Mouse (Mus musculus) hindbrain, embryonic 15.5 days (tissue): ENCODE data around the gene Dip2b. TPM values are rescaled to one million over a fixed set of nuclear protein-coding genes. Genes with fewer than 3 reads are reported as not detected.

Experiments
- ATAC-seq: fragments of 200-750 bp; cut with Nextera tagmentation; 2 replicates; pipeline ENCODE4 v1.8.0; 2017; ENCODE audit warnings: low read depth, moderate number of reproducible peaks, moderate TSS enrichment; ENCODE audit not compliant: low FRiP score
- H3K27ac ChIP-seq: fragments of 300-500 bp; sonication (generic); replicated peaks from 2 replicates; pipeline ENCODE4 v1.5.1; 2015; ENCODE audit warnings: mild to moderate bottlenecking, inconsistent platforms
- H3K27me3 ChIP-seq: fragments of 300-500 bp; sonication (generic); 2 replicates; pipeline ENCODE4 v1.6.1; 2015; ENCODE audit warnings: control low read depth, inconsistent platforms
- H3K36me3 ChIP-seq: fragments of 300-500 bp; sonication (generic); 2 replicates; pipeline ENCODE4 v1.6.1; 2015; ENCODE audit warnings: control low read depth, inconsistent platforms
- H3K4me1 ChIP-seq: fragments of 300-500 bp; sonication (generic); replicated peaks from 2 replicates; pipeline ENCODE4 v1.6.1; 2015; ENCODE audit warnings: control low read depth, inconsistent platforms
- H3K4me2 ChIP-seq: fragments of 300-500 bp; sonication (generic); 2 replicates; pipeline ENCODE4 v1.6.1; 2015; ENCODE audit warnings: moderate library complexity, mild to moderate bottlenecking, inconsistent platforms
- H3K4me3 ChIP-seq: fragments of 300-500 bp; sonication (generic); 2 replicates; pipeline ENCODE4 v1.5.1; 2015; ENCODE audit warnings: mild to moderate bottlenecking, inconsistent platforms
- H3K9ac ChIP-seq: fragments of 300-500 bp; sonication (generic); 2 replicates; pipeline ENCODE4 v1.6.1; 2015; ENCODE audit warnings: inconsistent platforms
- H3K9me3 ChIP-seq: fragments of 300-500 bp; sonication (generic); 2 replicates; pipeline ENCODE4 v1.6.1; 2016; ENCODE audit warnings: control low read depth, inconsistent platforms
- WGBS: fragments of 180-500 bp; shearing (Covaris S2); methylation state at CpG from one replicate; pipeline ENCODE4 v1.1.7; 2015; 5-methylcytosine and 5-hydroxymethylcytosine counted together
- polyA plus RNA-seq: library from polyadenylated mRNA; unstranded; fragments of >200 nt; fragmentation: Nextera tagmentation; extraction: Ambion mirVana; gene quantifications from 2 replicates; pipeline ENCODE4 v1.2.1, GENCODE M21; 2015

Gene Dip2b
- polyA plus RNA-seq: 16.7 and 17.5 TPM in 2 replicates

DNA sequence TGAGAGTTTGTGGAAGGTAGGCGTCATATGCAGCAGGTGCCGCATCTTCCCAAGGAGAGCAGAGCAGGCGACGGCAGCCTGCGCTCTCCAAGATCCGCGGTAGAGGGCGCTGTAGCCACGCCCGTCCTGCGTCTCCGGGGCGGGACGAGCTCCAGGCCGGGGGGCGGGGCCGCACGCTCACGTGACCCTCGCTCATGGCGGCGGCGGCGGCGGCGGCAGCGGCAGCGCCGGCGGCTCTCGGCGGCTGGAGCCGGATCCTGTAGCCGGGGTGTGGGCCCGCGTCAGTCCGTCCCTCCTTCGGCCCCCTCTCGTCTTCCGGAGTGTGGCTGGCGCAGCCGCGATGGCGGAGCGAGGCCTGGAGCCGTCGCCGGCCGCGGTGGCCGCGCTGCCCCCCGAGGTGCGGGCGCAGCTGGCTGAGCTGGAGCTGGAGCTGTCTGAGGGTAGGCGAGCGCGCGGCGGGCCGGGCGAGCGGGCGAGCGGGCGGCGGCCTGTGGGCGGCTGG lies at the start of gene Dip2b:
Dip2b (plus strand) TSS at position 195 of the 502 bp plus-strand sequence.
- Histone ChIP-seq H3K27me3 (no peaks in the 10 kb centered on the region), H3K36me3 (no peaks in the 10 kb centered on the region), H3K4me2 (peak within 1 kb of the TSS; percentile 55), H3K4me3 (peak within 1 kb of the TSS; percentile 90), H3K9me3 (no peaks in the 10 kb centered on the region), H3K4me1 (peaks cover 35% of the 10 kb centered on the region), H3K27ac (peak within 1 kb of the TSS; percentile 100), H3K9ac (peak within 1 kb of the TSS; percentile 99)
- ATAC-seq: peak; percentile 91
- under 1% methylated on average over 46 of the region's 68 CpGs for WGBS

DNA sequence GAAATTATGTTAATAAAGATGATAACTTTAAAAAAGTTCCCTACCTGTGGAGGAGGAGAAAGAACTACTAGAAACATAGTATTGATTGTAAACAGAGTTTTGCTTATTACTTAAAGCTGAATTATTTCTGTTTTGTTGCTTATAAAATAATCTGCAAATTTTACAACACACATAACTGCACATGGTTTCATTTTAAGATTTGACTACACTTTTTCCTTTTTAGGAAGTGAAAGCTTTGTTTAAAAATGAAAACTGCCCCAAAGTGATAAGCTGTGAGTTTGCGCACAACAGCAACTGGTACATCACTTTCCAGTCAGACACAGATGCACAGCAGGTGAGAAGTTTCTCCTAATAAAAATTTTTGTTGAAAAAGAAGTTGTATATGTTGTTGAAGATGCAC lies 45.4 kb upstream of the Dip2b start:
- no peak overlapping the region for H3K27ac ChIP-seq
- H3K4me3 ChIP-seq: no peak overlapping the region
- no peak for ATAC-seq
- H3K9ac ChIP-seq: no peak overlapping the region
- H3K36me3 ChIP-seq: peaks cover 63% of the 10 kb centered on the region
- no peaks in the 10 kb centered on the region for H3K9me3 ChIP-seq
- no peak overlapping the region for H3K4me2 ChIP-seq
- H3K27me3 ChIP-seq: no peaks in the 10 kb centered on the region
- WGBS: 96% methylated on average over 1 of the region's 1 CpGs
- no peaks in the 10 kb centered on the region for H3K4me1 ChIP-seq

DNA sequence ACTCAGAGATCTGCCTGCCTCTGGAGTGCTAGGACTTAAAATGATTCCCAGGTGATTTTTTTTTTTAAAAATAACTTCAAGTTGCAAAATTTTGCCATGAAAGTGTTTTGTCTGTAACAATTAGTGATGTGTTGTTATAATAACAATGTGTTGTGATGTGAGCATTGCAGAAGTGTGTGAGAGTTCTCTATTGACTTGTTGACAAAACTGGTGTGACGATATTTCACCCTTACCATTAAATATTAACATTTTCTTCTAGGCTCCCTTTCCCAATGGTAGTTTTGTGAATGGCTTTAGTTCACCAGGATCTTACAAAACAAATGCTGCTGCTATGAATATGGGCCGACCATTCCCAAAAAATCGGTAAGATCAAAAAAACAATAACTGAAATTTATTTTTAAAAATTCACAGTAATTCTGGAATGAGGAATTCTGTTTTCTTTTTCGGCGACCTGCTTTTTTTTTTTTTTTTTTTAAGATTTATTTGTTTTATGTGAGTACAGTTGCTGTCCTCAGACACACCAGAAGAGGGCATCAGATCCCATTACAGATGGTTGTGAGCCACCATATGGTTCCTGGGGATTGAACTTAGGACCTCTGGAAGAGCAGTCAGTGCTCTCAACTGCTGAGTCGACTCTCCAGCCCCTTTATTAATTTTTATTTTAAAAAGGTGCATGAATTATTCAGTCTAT lies 41.2 kb upstream of the Dip2b start:
- Histone ChIP-seq H3K4me1 (no peaks in the 10 kb centered on the region), H3K4me3 (no peak overlapping the region), H3K27me3 (no peaks in the 10 kb centered on the region), H3K4me2 (no peak overlapping the region), H3K27ac (no peak overlapping the region), H3K36me3 (peaks cover 52% of the 10 kb centered on the region), H3K9me3 (no peaks in the 10 kb centered on the region), H3K9ac (no peak overlapping the region)
- WGBS: 93% methylated on average over 6 of the region's 6 CpGs
- no peak for ATAC-seq

DNA sequence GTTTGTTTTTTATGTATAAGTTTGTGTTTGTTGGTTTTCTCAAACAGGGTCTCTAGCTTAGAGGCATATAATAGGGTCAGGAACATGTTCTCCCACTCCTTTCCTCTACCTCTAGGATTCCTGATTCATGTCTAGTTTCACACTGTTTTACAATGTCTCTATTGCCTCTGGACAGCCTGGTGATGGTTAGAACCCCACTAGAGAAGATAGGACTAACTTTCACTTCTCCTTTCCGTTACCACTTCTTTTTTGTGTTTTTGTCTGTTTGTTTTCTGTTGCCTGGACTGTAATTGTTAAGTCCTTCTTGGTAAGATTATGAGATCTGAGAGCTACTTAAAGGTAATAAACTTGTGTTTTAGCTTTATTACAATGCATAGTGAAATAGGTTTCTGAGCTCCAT lies 39.1 kb upstream of the Dip2b start:
- 100% methylated on average over 1 of the region's 1 CpGs for WGBS
- no peaks in the 10 kb centered on the region for H3K27me3 ChIP-seq
- H3K36me3 ChIP-seq: peaks cover 61% of the 10 kb centered on the region
- H3K4me1 ChIP-seq: no peaks in the 10 kb centered on the region
- no peak overlapping the region for H3K4me3 ChIP-seq
- ATAC-seq: no peak
- no peak overlapping the region for H3K9ac ChIP-seq
- no peak overlapping the region for H3K4me2 ChIP-seq
- no peak overlapping the region for H3K27ac ChIP-seq
- H3K9me3 ChIP-seq: no peaks in the 10 kb centered on the region

DNA sequence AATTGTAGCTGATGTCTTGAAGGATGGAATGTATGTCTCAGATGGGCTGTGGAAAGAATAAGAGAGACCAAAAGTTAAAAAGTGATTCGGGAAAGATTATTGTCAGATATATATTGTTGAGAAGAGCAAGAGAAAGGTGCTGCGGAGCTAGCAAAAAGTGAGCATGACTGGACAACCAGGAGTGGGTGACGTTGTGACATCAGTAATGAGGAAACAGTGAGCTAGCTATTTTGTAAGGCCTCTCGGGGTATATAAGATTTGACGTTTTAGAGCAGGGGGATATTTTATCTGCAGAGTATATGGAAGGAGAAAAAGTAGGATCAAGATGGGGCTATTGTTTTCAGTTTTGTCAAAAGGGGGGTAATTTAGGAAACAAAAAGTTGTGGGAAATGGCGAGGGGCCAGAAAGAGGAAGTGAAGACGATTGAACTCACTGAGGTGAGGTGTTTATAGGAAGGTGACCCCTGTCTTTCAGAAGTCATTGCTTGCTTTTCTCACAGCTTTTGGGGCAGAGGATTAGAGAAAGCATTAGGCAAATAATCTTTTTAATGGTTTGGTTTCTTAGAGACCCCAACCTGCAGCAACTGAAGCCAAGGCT lies 33.7 kb upstream of the Dip2b start:
- Histone ChIP-seq H3K4me1 (no peaks in the 10 kb centered on the region), H3K4me2 (no peak overlapping the region), H3K27ac (no peak overlapping the region), H3K36me3 (peaks cover 58% of the 10 kb centered on the region), H3K27me3 (no peaks in the 10 kb centered on the region), H3K4me3 (no peak overlapping the region), H3K9ac (no peak overlapping the region), H3K9me3 (no peaks in the 10 kb centered on the region)
- ATAC-seq: no peak
- WGBS: 90% methylated on average over 7 of the region's 7 CpGs

DNA sequence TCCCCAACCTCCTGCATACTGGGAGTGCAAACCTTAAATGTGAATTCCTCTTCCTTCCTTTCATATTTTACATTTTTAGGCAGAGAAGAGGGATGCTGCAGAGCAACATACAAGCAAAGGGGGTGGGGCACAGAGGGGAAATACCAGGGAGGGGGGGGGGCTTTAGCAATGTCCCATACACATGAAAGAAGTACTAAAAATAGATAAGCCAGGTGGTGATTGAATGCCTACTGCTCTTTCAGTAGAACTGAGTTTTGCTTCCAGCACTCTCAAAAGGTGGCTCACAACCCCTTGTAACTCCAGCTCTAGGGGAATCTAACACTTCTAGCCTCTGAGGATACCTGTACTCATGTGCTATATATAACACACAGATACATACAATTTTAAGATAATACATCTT lies 32.3 kb upstream of the Dip2b start:
- ATAC-seq: no peak
- Histone ChIP-seq H3K27ac (no peak overlapping the region), H3K9ac (no peak overlapping the region), H3K4me3 (no peak overlapping the region), H3K9me3 (no peaks in the 10 kb centered on the region), H3K4me2 (no peak overlapping the region), H3K4me1 (no peaks in the 10 kb centered on the region), H3K27me3 (no peaks in the 10 kb centered on the region), H3K36me3 (peaks cover 69% of the 10 kb centered on the region)

DNA sequence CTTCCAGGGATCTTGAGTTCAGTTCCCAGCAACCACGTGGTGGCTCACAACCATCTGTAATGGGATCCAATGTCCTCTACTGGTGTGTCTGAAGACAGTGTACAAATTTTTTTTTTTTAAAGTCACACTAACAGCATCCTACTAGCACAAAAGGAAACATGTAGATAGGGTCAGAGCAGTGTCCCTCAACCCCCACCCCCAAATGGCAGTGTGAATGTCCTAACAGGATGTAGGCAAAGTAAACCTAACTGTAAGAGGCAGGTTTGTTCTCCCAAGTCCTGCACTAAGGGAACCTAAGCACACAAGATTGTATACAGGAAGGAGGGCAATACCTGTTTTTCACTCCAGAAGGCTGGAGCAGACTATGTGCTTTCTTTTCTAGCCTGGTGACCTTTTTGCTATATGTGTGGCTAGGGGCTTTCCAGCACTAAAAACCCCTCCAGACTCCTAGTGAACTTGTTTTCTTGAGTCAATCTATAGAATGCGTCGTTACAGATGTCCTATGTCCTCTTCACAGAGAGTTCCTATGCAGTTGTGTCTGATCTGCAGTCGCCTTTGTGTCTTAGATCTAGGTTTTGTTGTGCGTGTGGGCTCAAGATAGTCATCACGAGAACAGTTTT lies 20.1 kb upstream of the Dip2b start:
- H3K9me3 ChIP-seq: no peaks in the 10 kb centered on the region
- no peaks in the 10 kb centered on the region for H3K4me1 ChIP-seq
- H3K4me3 ChIP-seq: no peak overlapping the region
- peaks cover 6% of the 10 kb centered on the region; the same call in 1 of the 2 replicates for H3K36me3 ChIP-seq
- no peak overlapping the region for H3K9ac ChIP-seq
- ATAC-seq: no peak
- H3K4me2 ChIP-seq: no peak overlapping the region
- 76% methylated on average over 6 of the region's 6 CpGs for WGBS
- H3K27me3 ChIP-seq: no peaks in the 10 kb centered on the region
- no peak overlapping the region for H3K27ac ChIP-seq

DNA sequence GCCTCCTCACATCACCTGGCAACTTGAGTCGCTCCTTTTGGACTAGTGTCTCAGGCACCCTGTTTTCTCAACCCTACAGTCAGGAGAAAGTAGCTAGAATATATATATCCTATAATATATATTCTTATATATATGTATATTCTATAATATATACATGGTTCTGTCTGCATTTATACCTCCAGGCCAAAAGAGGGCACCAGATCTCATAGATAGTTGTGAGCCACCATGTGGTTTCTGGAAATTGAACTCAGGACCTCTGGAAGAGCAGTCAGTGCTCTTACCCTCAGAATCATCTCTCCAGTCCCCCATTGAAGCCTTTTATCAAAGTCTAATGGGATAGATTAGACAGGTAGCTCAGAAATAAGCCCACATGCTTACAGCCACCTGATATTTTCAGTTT lies 17.3 kb upstream of the Dip2b start:
- ATAC-seq: no peak
- Histone ChIP-seq H3K27ac (no peak overlapping the region), H3K4me2 (no peak overlapping the region), H3K4me1 (no peaks in the 10 kb centered on the region), H3K27me3 (no peaks in the 10 kb centered on the region), H3K9ac (no peak overlapping the region), H3K9me3 (no peaks in the 10 kb centered on the region), H3K4me3 (no peak overlapping the region), H3K36me3 (no peaks in the 10 kb centered on the region)
- WGBS: 100% methylated on average over 1 of the region's 1 CpGs

DNA sequence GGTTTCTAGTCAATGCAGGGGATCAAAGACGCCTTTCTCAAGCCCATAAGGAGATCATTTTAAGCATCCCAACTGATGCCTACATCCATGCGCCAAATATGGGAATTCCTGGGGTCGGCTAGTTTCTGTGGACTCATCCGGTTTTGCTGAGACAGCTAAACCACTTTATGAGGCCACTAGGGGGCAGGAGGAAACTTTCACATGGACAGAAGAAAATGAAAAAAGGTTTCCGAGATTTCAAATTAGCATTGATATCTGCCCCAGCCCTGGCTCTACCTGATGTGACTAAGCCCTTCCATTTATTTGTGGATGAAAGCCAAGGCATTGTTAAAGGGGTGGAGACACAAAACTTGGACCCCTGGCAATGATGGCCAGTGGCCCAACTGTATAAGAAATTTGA lies 15.5 kb upstream of the Dip2b start:
- ATAC-seq: no peak
- 26% methylated on average over 5 of the region's 5 CpGs for WGBS
- H3K27ac ChIP-seq: no peak overlapping the region

DNA sequence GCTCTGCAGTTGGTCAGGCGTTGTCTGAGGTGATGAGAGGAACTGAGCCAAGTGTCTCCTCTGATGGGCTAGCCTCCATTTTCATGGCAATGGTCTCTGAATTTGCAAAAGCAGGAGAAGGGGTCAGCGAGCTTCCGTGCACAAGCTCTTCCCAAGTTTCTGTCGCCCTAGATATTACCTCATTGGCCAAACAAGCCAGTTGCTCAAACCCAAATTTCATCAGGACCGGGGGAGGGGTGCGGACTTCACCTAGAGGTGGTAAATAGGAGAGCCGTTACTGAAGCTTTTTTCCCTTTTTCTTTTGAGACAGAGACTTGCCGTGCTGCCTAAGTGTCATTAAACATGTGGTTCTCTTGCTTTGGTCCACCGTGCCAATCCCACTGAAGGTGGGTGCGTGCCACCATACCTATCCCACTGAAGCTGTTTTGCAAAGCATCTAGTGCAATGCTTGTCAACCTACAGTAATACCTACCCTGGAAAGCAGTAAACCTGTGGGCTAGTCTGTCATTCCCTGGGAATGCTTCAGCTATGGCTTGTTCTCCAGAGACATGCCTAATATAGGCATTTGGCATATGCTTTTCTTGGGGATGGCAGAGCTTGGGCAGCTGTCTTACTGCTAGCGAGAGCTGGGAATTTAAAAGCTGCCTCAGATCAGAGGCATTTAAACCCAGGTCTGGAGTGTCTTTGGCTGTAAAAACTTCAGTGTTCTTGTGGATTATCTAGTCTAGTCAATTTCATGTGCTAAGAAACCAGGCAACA lies 13.2 kb upstream of the Dip2b start:
- no peak overlapping the region for H3K9ac ChIP-seq
- WGBS: 80% methylated on average over 11 of the region's 11 CpGs
- H3K4me1 ChIP-seq: no peaks in the 10 kb centered on the region
- no peak overlapping the region for H3K27ac ChIP-seq
- no peaks in the 10 kb centered on the region for H3K9me3 ChIP-seq
- H3K4me2 ChIP-seq: no peak overlapping the region
- no peak overlapping the region for H3K4me3 ChIP-seq
- H3K27me3 ChIP-seq: no peaks in the 10 kb centered on the region
- ATAC-seq: no peak
- H3K36me3 ChIP-seq: no peaks in the 10 kb centered on the region

More for the DNA sequence above, 15.5 kb upstream of the Dip2b start:
- Histone ChIP-seq H3K4me3 (no peak overlapping the region), H3K4me1 (no peaks in the 10 kb centered on the region), H3K9ac (no peak overlapping the region), H3K9me3 (no peaks in the 10 kb centered on the region), H3K36me3 (no peaks in the 10 kb centered on the region), H3K4me2 (no peak overlapping the region), H3K27me3 (no peaks in the 10 kb centered on the region)

DNA sequence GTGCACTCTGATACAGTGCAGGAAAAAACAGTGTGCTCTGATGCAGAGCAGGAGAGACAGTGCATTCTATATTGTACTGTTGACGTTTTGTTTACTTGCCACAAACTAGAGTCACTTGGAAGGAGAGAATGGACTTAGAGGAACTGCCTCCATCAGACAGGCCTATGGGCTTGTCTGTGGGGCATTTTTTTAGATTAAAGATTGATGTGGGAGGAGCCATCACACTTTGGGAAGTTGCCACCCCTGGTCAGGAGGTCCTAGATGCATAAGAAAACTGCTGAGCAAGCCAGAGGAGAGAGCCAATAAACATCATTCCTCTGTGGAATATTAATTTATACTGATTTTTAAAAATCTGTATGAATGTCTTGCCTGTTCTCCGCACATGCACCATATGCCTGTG lies 10.3 kb upstream of the Dip2b start:
- WGBS: 76% methylated on average over 2 of the region's 2 CpGs
- H3K9ac ChIP-seq: no peak overlapping the region
- H3K27ac ChIP-seq: no peak overlapping the region
- H3K4me2 ChIP-seq: no peak overlapping the region
- no peaks in the 10 kb centered on the region for H3K36me3 ChIP-seq
- H3K9me3 ChIP-seq: no peaks in the 10 kb centered on the region
- no peaks in the 10 kb centered on the region for H3K27me3 ChIP-seq
- no peak overlapping the region for H3K4me3 ChIP-seq
- H3K4me1 ChIP-seq: no peaks in the 10 kb centered on the region
- ATAC-seq: no peak

DNA sequence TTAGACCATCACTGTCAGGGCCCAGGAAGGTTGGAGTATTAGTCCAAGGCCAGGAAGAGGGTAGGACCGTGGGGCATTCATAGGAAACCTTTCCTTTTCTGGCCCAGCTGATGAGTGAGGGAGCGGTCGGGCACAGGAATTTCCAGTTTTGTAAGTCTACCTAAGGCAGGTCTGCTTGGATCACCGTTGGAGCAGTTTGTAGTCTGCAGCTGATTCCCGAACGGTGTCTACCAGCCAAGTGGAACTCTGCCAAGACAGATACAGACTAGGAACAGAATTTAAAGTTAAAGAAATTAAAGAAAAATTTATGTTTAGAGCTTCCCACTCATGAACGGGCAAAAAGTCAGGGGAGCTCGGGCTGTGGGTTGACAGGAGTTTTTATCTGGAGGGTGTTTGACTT lies 9.0 kb upstream of the Dip2b start:
- Histone ChIP-seq H3K36me3 (no peaks in the 10 kb centered on the region), H3K4me1 (no peaks in the 10 kb centered on the region), H3K4me3 (no peak overlapping the region), H3K9ac (no peak overlapping the region), H3K27ac (no peak overlapping the region), H3K9me3 (no peaks in the 10 kb centered on the region), H3K27me3 (no peaks in the 10 kb centered on the region), H3K4me2 (no peak overlapping the region)
- no peak for ATAC-seq
- WGBS: 83% methylated on average over 8 of the region's 8 CpGs
